10 mouse cellular contexts compared by ENCODE assay signal in the genomic region with DNA sequence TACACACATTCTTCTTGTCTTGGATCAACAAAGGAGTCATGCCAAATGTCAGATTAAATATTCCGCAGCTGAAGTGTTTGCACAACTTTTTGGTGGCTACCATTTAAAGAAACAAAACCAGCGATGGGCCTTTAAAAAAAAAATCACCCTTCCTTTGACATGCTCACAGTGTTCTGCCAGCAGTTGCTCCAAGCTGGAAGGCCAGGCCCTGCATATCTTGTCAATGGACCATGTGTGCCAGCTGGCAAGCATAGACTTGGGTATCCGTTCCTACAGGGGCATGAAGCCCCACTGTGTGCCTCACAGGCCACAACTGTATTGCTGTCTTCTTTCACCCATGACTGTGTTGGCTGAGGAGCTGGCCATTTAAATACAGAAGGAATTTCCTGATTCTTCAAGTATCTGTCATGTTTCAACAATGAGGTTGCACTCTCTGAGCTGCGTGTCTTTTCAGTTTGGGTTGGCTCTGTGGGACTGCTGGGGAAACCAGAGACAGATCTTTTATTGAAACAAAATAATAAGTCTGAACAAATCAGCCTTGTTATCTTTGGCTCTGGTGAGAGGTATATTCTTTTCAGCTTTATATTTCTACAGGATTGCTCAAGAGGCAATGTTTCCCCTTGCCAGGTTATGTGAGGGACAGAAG.
DNase-seq lines count a peak whose midpoint lies in the region; ATAC-seq and TF ChIP-seq lines count a peak whose summit lies in the region.
"Had no signal": no experiment of that assay in that cellular context is flagged by ENCODE, and none has a peak within 500 bp of the region (broad histone marks: within the 10 kb centered on the region; RNA-seq: fewer than 3 reads in every experiment).

No protein-coding gene starts in this region.

- H3K36me3 ChIP-seq in heart, embryonic 10.5 days: no peaks in the 10 kb centered on the region
- H3K36me3 ChIP-seq in hindbrain, embryonic 10.5 days: no peaks in the 10 kb centered on the region
- H3K36me3 ChIP-seq: limb, embryonic 13.5 days had no signal

- CTCF ChIA-PET in Patski (lab: Charles Lee): interaction anchor here (1.0 kb wide), 1 partner anchor 411 kb away, joined by 3 read pairs; no protein-coding TSS in a partner anchor

- POLR2A ChIA-PET in Patski (lab: Charles Lee): no interaction called here

- in situ Hi-C loops in Patski (cut with MboI; ENCODE audit: low pct_unique_long_range_greater_than_20kb): loop anchor here (10.0 kb wide), 3 partner anchors 222 to 468 kb away; a partner anchor contains a TSS

- H3K4me1 ChIP-seq in heart, embryonic 10.5 days: no peaks in the 10 kb centered on the region
- H3K4me1 ChIP-seq in hindbrain, embryonic 10.5 days (replicated peaks): no peaks in the 10 kb centered on the region
- H3K4me1 ChIP-seq: limb, embryonic 13.5 days had no signal

- 73% methylated on average over 4 of the region's 4 CpGs for WGBS in heart, embryonic 10.5 days
- 85% methylated on average over 4 of the region's 4 CpGs for WGBS in hindbrain, embryonic 10.5 days

- H3K4me3 ChIP-seq in heart, embryonic 10.5 days: no peak overlapping the region
- no peak overlapping the region for H3K4me3 ChIP-seq in hindbrain, embryonic 10.5 days
- H3K4me3 ChIP-seq: limb, embryonic 13.5 days had no signal

- no peak for TF ChIP-seq CTCF in Patski (IDR thresholded peaks at IDR 0.05)

- peak; percentile 85 to 88 for DNase-seq in heart, adult 18-20 months
- DNase-seq in heart, embryonic 10.5 days (ENCODE audit: low spot score): no peak
- peak; percentile 64 for DNase-seq in Patski (ENCODE audit: low read depth, low spot score)
- peak; percentile 65 for DNase-seq in gastrocnemius, postnatal 25 days
- peak; percentile 6 to 19 for DNase-seq in kidney, postnatal 4 days
- no peak for DNase-seq in hindbrain, embryonic 10.5 days (ENCODE audit: low spot score)
- DNase-seq in frontal cortex, adult 2 months (ENCODE audit: extremely low spot score in 1 of 2, low spot score in 1 of 2): no peak
- DNase-seq: retina, postnatal 1 day had no signal

- peak; percentile 74 for ATAC-seq in Patski
- no peak for ATAC-seq in activated CD4-positive, CD25-positive, alpha-beta regulatory T cell, adult 4 months

- H3K9me3 ChIP-seq in heart, embryonic 10.5 days: no peaks in the 10 kb centered on the region
- no peaks in the 10 kb centered on the region for H3K9me3 ChIP-seq in hindbrain, embryonic 10.5 days
- H3K9me3 ChIP-seq: limb, embryonic 13.5 days had no signal

- no peak overlapping the region for H3K27ac ChIP-seq in heart, embryonic 10.5 days
- H3K27ac ChIP-seq in hindbrain, embryonic 10.5 days: no peak overlapping the region
- H3K27ac ChIP-seq: limb, embryonic 13.5 days had no signal

- no peaks in the 10 kb centered on the region for H3K27me3 ChIP-seq in heart, embryonic 10.5 days (ENCODE audit: insufficient read depth, poor library complexity, severe bottlenecking)
- H3K27me3 ChIP-seq in Patski: no peaks in the 10 kb centered on the region
- H3K27me3 ChIP-seq in hindbrain, embryonic 10.5 days (ENCODE audit: insufficient read depth, poor library complexity, severe bottlenecking): no peaks in the 10 kb centered on the region
- H3K27me3 ChIP-seq: limb, embryonic 13.5 days had no signal

Comparison
In these comparisons a context has a peak if more than half of its experiments do, and no peak if none do; other contexts are left out.
1. DNase-seq: peak in heart, adult 18-20 months (2 of 2), Patski (single experiment), gastrocnemius, postnatal 25 days (single experiment) and kidney, postnatal 4 days (2 of 2); none in heart, embryonic 10.5 days (single experiment), hindbrain, embryonic 10.5 days (single experiment) and frontal cortex, adult 2 months (0 of 2).